Mouse (Mus musculus) bone marrow macrophage, adult 2 months (primary cell): Measurements from ENCODE around the gene Spg20.

ENCODE experiments used
- CTCF ChIP-seq: IDR thresholded peaks from 2 replicates; pipeline ENCODE4 v1.5.1; 2012; ENCODE audit warnings: low read depth, mild to moderate bottlenecking, low read length, moderate library complexity
- POLR2A ChIP-seq: IDR thresholded peaks from 2 replicates; pipeline ENCODE4 v1.6.1; 2012; ENCODE audit warnings: mild to moderate bottlenecking, low read depth, low read length, borderline replicate concordance

DNA sequence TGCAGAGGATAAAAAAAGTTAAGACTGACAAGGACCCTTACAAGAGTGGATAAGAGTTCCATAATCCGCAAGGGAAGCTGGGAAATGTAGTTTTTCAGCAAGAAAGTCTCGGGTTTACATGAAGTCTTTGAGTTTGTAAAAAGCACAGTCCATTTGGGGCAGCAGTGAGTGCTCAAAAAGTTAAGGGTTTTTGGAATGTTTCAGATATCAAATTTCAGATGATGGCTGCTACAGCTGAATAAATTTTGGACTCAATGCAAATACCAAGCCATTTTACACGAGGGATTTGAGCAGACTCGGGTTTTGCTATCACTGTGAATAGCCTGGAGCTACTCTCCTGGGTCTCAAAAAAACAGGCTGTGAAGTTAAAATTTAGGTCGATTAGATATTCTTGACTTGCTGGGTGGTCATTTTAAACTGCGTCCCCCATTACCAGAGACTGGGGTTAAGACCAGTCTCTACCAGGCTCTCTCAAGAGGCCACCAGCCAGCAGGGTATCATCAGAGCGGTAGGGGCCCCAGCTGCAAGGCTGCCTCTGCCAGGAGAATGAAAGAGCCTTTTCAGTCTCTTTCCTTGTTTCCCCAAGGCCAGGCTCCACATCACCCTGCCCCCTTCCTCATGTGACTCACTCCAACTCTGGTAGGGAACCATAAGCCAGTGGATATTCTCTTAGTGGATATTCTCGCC, 15.8 kb upstream of the Spg20 start:
- no peak for TF ChIP-seq CTCF
- no peak for TF ChIP-seq POLR2A
